Mouse (Mus musculus): ENCODE results near the gene Clasp1. TPM values are rescaled to one million over a fixed set of nuclear protein-coding genes. Genes with fewer than 3 reads are reported as not detected.

Gene Clasp1
- total and polyA plus RNA-seq, 3 experiments: 32.0 to 53.2 (median 42.2) TPM

DNA sequence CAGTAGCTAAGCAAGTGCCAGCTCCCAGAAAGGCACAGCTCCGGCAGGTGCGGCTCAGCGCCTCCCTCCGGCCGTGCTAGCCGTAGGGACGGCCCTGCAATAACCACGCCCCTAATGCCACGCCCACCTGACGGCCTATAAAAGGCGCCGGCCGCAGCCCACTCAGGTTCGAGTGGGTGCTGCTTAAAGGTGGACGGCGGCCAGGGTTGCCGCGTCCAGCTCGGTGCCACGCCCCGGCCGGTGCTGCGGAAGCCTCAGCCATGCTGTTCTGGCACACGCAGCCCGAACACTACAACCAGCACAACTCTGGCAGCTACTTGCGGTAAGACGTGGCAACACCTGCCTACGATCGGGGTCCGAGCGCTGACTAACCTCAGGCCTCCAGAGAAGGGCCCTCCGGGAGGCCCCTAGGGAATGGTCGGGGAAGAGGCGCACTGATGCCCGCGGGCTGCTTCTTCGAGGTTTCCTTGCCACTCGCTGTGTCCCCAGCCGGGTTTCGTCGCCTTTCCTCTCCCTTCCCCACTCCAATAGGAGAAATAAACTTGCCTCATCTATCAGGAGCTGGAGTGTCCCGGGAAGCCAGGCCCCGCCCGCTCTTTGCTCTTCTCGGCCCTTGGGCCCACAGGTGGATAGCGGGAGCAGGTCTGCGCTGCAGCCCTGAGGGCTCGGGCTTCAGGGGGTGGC, 239.1 kb downstream of the Clasp1 start, which contains the start of gene Tfcp2l1:
TSS of gene Tfcp2l1 (plus strand) at position 165 of the 684 bp plus-strand sequence.
- peaks cover 0 to 12% of the 10 kb centered on the region in 2 experiments; a peak in 2 of 4 replicates for H3K4me1 ChIP-seq (ENCODE audit: control insufficient read depth in 1 of 2, insufficient read depth in 2 of 2)
- peak within 1 kb of the TSS; percentile 3 to 59 (median 51) for H3K4me3 ChIP-seq (replicated peaks in 1 of 3; ENCODE audit: low read depth in 2 of 3, low read length in 2 of 3, poor library complexity in 1 of 3)
- peak within 1 kb of the TSS; percentile 62 for H3K4me2 ChIP-seq (ENCODE audit: insufficient read depth, low read depth, poor library complexity, severe bottlenecking)
- peaks cover 55% of the 10 kb centered on the region for H3K27me3 ChIP-seq (replicated peaks)
- H3K36me3 ChIP-seq (replicated peaks in 1 of 2; ENCODE audit: control insufficient read depth in 1 of 2, insufficient read depth in 1 of 2, low read length in 1 of 2): no peaks in the 10 kb centered on the region
- no peaks in the 10 kb centered on the region for H3K79me2 ChIP-seq (replicated peaks; ENCODE audit: control insufficient read depth, extremely low read depth, insufficient read depth, poor library complexity, severe bottlenecking)
- H3K9me3 ChIP-seq (replicated peaks; ENCODE audit: low read length): no peaks in the 10 kb centered on the region
- in situ Hi-C loops (cut with MboI; ENCODE audit: low pct_ligation_motif_present, low pct_unique_long_range_greater_than_20kb, low sequenced_read_pairs) (no loop called here), dilution Hi-C loops (cut with MboI; ENCODE audit: extremely low pct_ligation_motif_present, extremely low pct_unique_long_range_greater_than_20kb, low sequenced_read_pairs) (no loop called here)
- no peak within 1 kb of the TSS for H3K9ac ChIP-seq (ENCODE audit: insufficient read depth, low read depth)
- DNase-seq (ENCODE audit: extremely low read depth): peak; percentile 60
- no peak within 1 kb of the TSS for H3K27ac ChIP-seq (ENCODE audit: insufficient read depth, low read depth)
- TF ChIP-seq CTCF (conservative IDR thresholded peaks at IDR 0.05 in 1 of 2, IDR thresholded peaks at IDR 0.05 in 1 of 2; ENCODE audit: low read depth in 2 of 2, low read length in 2 of 2) (peak in 1 of 2 experiments; percentile 36; a peak in 1 of 4 replicates), TBP (conservative IDR thresholded peaks at IDR 0.05; ENCODE audit: low read depth, low read length) (peak; percentile 71), MAZ (IDR thresholded peaks at IDR 0.05; ENCODE audit: low read depth, low read length) (no peak), ZC3H11A (IDR thresholded peaks at IDR 0.05; ENCODE audit: low read depth, low read length) (no peak), ZMIZ1 (IDR thresholded peaks at IDR 0.05; ENCODE audit: low read depth, low read length) (no peak), MAFK (IDR thresholded peaks at IDR 0.05; ENCODE audit: insufficient replicate concordance, low read length) (no peak), TCF12 (IDR thresholded peaks at IDR 0.05; ENCODE audit: low read depth, low read length) (0 out of 2 replicates have a peak, but pooled peaks have one; percentile 24), RAD21 (IDR thresholded peaks at IDR 0.05; ENCODE audit: low read depth, low read length) (no peak; the same call in none of the 2 replicates), MXI1 (IDR thresholded peaks at IDR 0.05; ENCODE audit: low read depth, low read length) (peak; percentile 58; the same call in 1 of the 2 replicates), MYC (IDR thresholded peaks at IDR 0.05; ENCODE audit: low read depth, low read length) (no peak), MEF2A (IDR thresholded peaks at IDR 0.05; ENCODE audit: borderline replicate concordance, low read depth, low read length) (no peak), CHD2 (IDR thresholded peaks at IDR 0.05; ENCODE audit: low read length) (no peak), POLR2A (IDR thresholded peaks at IDR 0.05; ENCODE audit: low read depth, low read length) (peak; percentile 34; the same call in 1 of the 2 replicates)

- in situ Hi-C loops (cut with MboI; ENCODE audit: low pct_ligation_motif_present, low pct_unique_long_range_greater_than_20kb, low sequenced_read_pairs) (no loop called here), dilution Hi-C loops (cut with MboI; ENCODE audit: extremely low pct_ligation_motif_present, extremely low pct_unique_long_range_greater_than_20kb, low sequenced_read_pairs) (no loop called here)
- peaks cover 27% of the 10 kb centered on the region for H3K27me3 ChIP-seq (replicated peaks)
- no peaks in the 10 kb centered on the region for H3K9me3 ChIP-seq (replicated peaks; ENCODE audit: low read length)
- H3K79me2 ChIP-seq (replicated peaks; ENCODE audit: control insufficient read depth, extremely low read depth, insufficient read depth, poor library complexity, severe bottlenecking): no peaks in the 10 kb centered on the region
- no peak for TF ChIP-seq CTCF (conservative IDR thresholded peaks at IDR 0.05 in 1 of 2, IDR thresholded peaks at IDR 0.05 in 1 of 2; ENCODE audit: low read depth in 2 of 2, low read length in 2 of 2)
- TF ChIP-seq ZC3H11A (IDR thresholded peaks at IDR 0.05; ENCODE audit: low read depth, low read length): no peak
- no peaks in the 10 kb centered on the region for H3K4me1 ChIP-seq (ENCODE audit: control insufficient read depth in 1 of 2, insufficient read depth in 2 of 2)
- no peaks in the 10 kb centered on the region for H3K36me3 ChIP-seq (replicated peaks in 1 of 2; ENCODE audit: control insufficient read depth in 1 of 2, insufficient read depth in 1 of 2, low read length in 1 of 2)
- H3K4me2 ChIP-seq (ENCODE audit: insufficient read depth, low read depth, poor library complexity, severe bottlenecking): no peak overlapping the region
- no peak overlapping the region for H3K4me3 ChIP-seq (replicated peaks in 1 of 3; ENCODE audit: low read depth in 2 of 3, low read length in 2 of 3, poor library complexity in 1 of 3)
- H3K9ac ChIP-seq (ENCODE audit: insufficient read depth, low read depth): no peak overlapping the region
- DNase-seq (ENCODE audit: extremely low read depth): no peak
- no peak overlapping the region for H3K27ac ChIP-seq (ENCODE audit: insufficient read depth, low read depth)
These were observed 244.6 kb downstream of the Clasp1 start for GRCm38 (mm10) chr1:118633415-118633980.
